Mouse (Mus musculus): ENCODE measurements around the gene Gtsf1l.
"Not testable (repeated sequence)": the region's sequence is repeated elsewhere in the genome, so short reads cannot be mapped to it uniquely, and the experiment has no call there.

Gene Gtsf1l

GRCm38 (mm10) chr2:163086561-163086960 lies 1.1 kb downstream of the Gtsf1l start:
- no peak for DNase-seq (ENCODE audit: low spot score in 2 of 2)

GRCm38 (mm10) chr2:163085047-163085446 lies 2.6 kb downstream of the Gtsf1l start:
- DNase-seq (ENCODE audit: low spot score in 2 of 2), result no peak

- DNase-seq (ENCODE audit: low spot score in 2 of 2), result no peak
Measured at GRCm38 (mm10) chr2:163084519-163084918, 3.1 kb downstream of the Gtsf1l start.

GRCm38 (mm10) chr2:163082591-163082990 lies 5.1 kb downstream of the Gtsf1l start:
- no peak for DNase-seq (ENCODE audit: low spot score in 2 of 2)

GRCm38 (mm10) chr2:163079041-163079440 lies 8.6 kb downstream of the Gtsf1l start:
- no peak for DNase-seq (ENCODE audit: low spot score in 2 of 2)

- no peak for DNase-seq (ENCODE audit: low spot score in 2 of 2)
Measured at GRCm38 (mm10) chr2:163075234-163075633, 12.4 kb downstream of the Gtsf1l start.

GRCm38 (mm10) chr2:163074808-163075207 lies 12.8 kb downstream of the Gtsf1l start:
- DNase-seq (ENCODE audit: low spot score in 2 of 2), result no peak

GRCm38 (mm10) chr2:163074006-163074405 lies 13.6 kb downstream of the Gtsf1l start:
- no peak for DNase-seq (ENCODE audit: low spot score in 2 of 2)

GRCm38 (mm10) chr2:163073023-163073757 lies 14.5 kb downstream of the Gtsf1l start:
- no peak for DNase-seq (ENCODE audit: low spot score in 2 of 2)

- no peak for DNase-seq (ENCODE audit: low spot score in 2 of 2)
Measured at GRCm38 (mm10) chr2:163071590-163071989, 16.1 kb downstream of the Gtsf1l start.

- DNase-seq (ENCODE audit: low spot score in 2 of 2), result no peak
Measured at GRCm38 (mm10) chr2:163070213-163070612, 17.4 kb downstream of the Gtsf1l start.

GRCm38 (mm10) chr2:163067233-163067632 lies 20.4 kb downstream of the Gtsf1l start:
- no peak for DNase-seq (ENCODE audit: low spot score in 2 of 2)

GRCm38 (mm10) chr2:163066326-163066725 lies 21.3 kb downstream of the Gtsf1l start:
- DNase-seq (ENCODE audit: low spot score in 2 of 2), result no peak

- DNase-seq (ENCODE audit: low spot score in 2 of 2), result no peak
Measured at GRCm38 (mm10) chr2:163062119-163062508, 25.5 kb downstream of the Gtsf1l start.

GRCm38 (mm10) chr2:163061203-163062118 lies 26.2 kb downstream of the Gtsf1l start:
- DNase-seq (ENCODE audit: low spot score in 2 of 2), result no peak

- no peak for DNase-seq (ENCODE audit: low spot score in 2 of 2)
Measured at GRCm38 (mm10) chr2:163060630-163061029, 27.0 kb downstream of the Gtsf1l start.

- DNase-seq (ENCODE audit: low spot score in 2 of 2), result not testable (repeated sequence)
Measured at GRCm38 (mm10) chr2:163058981-163059380, 28.7 kb downstream of the Gtsf1l start.

- DNase-seq (ENCODE audit: low spot score in 2 of 2), result no peak
Measured at GRCm38 (mm10) chr2:163056584-163056983, 31.1 kb downstream of the Gtsf1l start.

- no peak for DNase-seq (ENCODE audit: low spot score in 2 of 2)
Measured at GRCm38 (mm10) chr2:163055715-163056114, 31.9 kb downstream of the Gtsf1l start.

GRCm38 (mm10) chr2:163054891-163055494 lies 32.7 kb downstream of the Gtsf1l start:
- no peak for DNase-seq (ENCODE audit: low spot score in 2 of 2)

- DNase-seq (ENCODE audit: low spot score in 2 of 2), result peak; percentile 80 to 86
Measured at GRCm38 (mm10) chr2:163054335-163054840, 33.3 kb downstream of the Gtsf1l start, which contains the start of gene Mybl2. Gene Mybl2, plus strand, starts transcription at chr2:163054687.

GRCm38 (mm10) chr2:163052826-163053225 lies 34.8 kb downstream of the Gtsf1l start:
- DNase-seq (ENCODE audit: low spot score in 2 of 2), result no peak

Measured in frontal cortex, postnatal 10 days (tissue).